Mouse (Mus musculus) limb, embryonic 13.5 days (tissue): Measurements from ENCODE around the gene Cercam. TPM values are rescaled to one million over a fixed set of nuclear protein-coding genes. Genes with fewer than 3 reads are reported as not detected.

ENCODE experiments used
- ATAC-seq: fragments of 200-750 bp; cut with Nextera tagmentation; 2 replicates; pipeline ENCODE4 v1.8.0; 2017; ENCODE audit warnings: low read depth, moderate number of reproducible peaks, moderate TSS enrichment; ENCODE audit not compliant: low FRiP score
- H3K27ac ChIP-seq: fragments of 300-500 bp; sonication (generic); 2 replicates; pipeline ENCODE4 v1.5.1; 2015; ENCODE audit warnings: inconsistent platforms, mild to moderate bottlenecking, moderate library complexity
- H3K27me3 ChIP-seq: fragments of 300-500 bp; sonication (generic); 2 replicates; pipeline ENCODE4 v1.6.1; 2015; ENCODE audit warnings: mild to moderate bottlenecking, inconsistent platforms
- H3K36me3 ChIP-seq: fragments of 300-500 bp; sonication (generic); 2 replicates; pipeline ENCODE4 v1.6.1; 2015; ENCODE audit warnings: inconsistent platforms, mild to moderate bottlenecking, moderate library complexity
- H3K4me1 ChIP-seq: fragments of 300-500 bp; sonication (generic); 2 replicates; pipeline ENCODE4 v1.6.1; 2015; ENCODE audit warnings: inconsistent platforms
- H3K4me2 ChIP-seq: fragments of 300-500 bp; sonication (generic); replicated peaks from 2 replicates; pipeline ENCODE4 v1.6.1; 2015; ENCODE audit warnings: inconsistent platforms, mild to moderate bottlenecking, moderate library complexity
- H3K4me3 ChIP-seq: fragments of 300-500 bp; sonication (generic); 2 replicates; pipeline ENCODE4 v1.5.1; 2015; ENCODE audit warnings: moderate library complexity, mild to moderate bottlenecking, inconsistent platforms
- H3K9ac ChIP-seq: fragments of 300-500 bp; sonication (generic); 2 replicates; pipeline ENCODE4 v1.6.1; 2015; ENCODE audit warnings: mild to moderate bottlenecking, inconsistent platforms
- H3K9me3 ChIP-seq: fragments of 300-500 bp; sonication (generic); 2 replicates; pipeline ENCODE4 v1.6.1; 2016; ENCODE audit warnings: inconsistent platforms
- WGBS: fragments of 180-500 bp; shearing (Covaris S2); methylation state at CpG from one replicate; pipeline ENCODE4 v1.1.7; 2015; 5-methylcytosine and 5-hydroxymethylcytosine counted together
- polyA plus RNA-seq: library from polyadenylated mRNA; unstranded; fragments of >200 nt; fragmentation: Nextera tagmentation; extraction: Ambion mirVana; gene quantifications from 2 replicates; pipeline ENCODE4 v1.2.1, GENCODE M21; 2015

Cercam gene
- polyA plus RNA-seq, 1 experiment from 2014 or later = 33.4 TPM

- ATAC-seq = no peak
- Histone ChIP-seq H3K4me2 (no peak overlapping the region), H3K27me3 (peaks cover 65% of the 10 kb centered on the region), H3K36me3 (peaks cover 49% of the 10 kb centered on the region), H3K27ac (no peak overlapping the region), H3K4me1 (peaks cover 12% of the 10 kb centered on the region), H3K9ac (no peak overlapping the region), H3K4me3 (no peak overlapping the region), H3K9me3 (no peaks in the 10 kb centered on the region)
- WGBS = 69% methylated on average over 9 of the region's 9 CpGs
Observed at GRCm38 (mm10) chr2:29843231-29844105, 25.5 kb upstream of the Cercam start.

GRCm38 (mm10) chr2:29844115-29844514 lies 24.8 kb upstream of the Cercam start:
- no peak overlapping the region for H3K4me2 ChIP-seq
- H3K27me3 ChIP-seq = peaks cover 71% of the 10 kb centered on the region
- no peak for ATAC-seq
- H3K4me3 ChIP-seq = no peak overlapping the region
- H3K9ac ChIP-seq = no peak overlapping the region
- peaks cover 43% of the 10 kb centered on the region for H3K36me3 ChIP-seq
- no peak overlapping the region for H3K27ac ChIP-seq
- WGBS = 72% methylated on average over 2 of the region's 2 CpGs
- peaks cover 12% of the 10 kb centered on the region for H3K4me1 ChIP-seq
- H3K9me3 ChIP-seq = no peaks in the 10 kb centered on the region

- Histone ChIP-seq H3K4me1 (peaks cover 12% of the 10 kb centered on the region), H3K9ac (no peak overlapping the region), H3K27ac (no peak overlapping the region), H3K9me3 (no peaks in the 10 kb centered on the region), H3K4me3 (no peak overlapping the region), H3K27me3 (peaks cover 74% of the 10 kb centered on the region), H3K36me3 (peaks cover 38% of the 10 kb centered on the region), H3K4me2 (no peak overlapping the region)
- WGBS = 16% methylated on average over 3 of the region's 3 CpGs
- no peak for ATAC-seq
Observed at GRCm38 (mm10) chr2:29844661-29845060, 24.3 kb upstream of the Cercam start.

- Histone ChIP-seq H3K9ac (peak overlapping the region; percentile 61), H3K4me1 (peaks cover 12% of the 10 kb centered on the region), H3K4me2 (peak overlapping the region; percentile 57), H3K27ac (no peak overlapping the region), H3K27me3 (peaks cover 74% of the 10 kb centered on the region), H3K9me3 (no peaks in the 10 kb centered on the region), H3K36me3 (peaks cover 34% of the 10 kb centered on the region), H3K4me3 (peak overlapping the region; percentile 33)
- no peak for ATAC-seq
- 7% methylated on average over 25 of the region's 25 CpGs for WGBS
Observed at GRCm38 (mm10) chr2:29845636-29846035, 23.3 kb upstream of the Cercam start.

- Histone ChIP-seq H3K4me1 (peaks cover 12% of the 10 kb centered on the region), H3K27ac (no peak overlapping the region), H3K4me3 (peak overlapping the region; percentile 33), H3K9me3 (no peaks in the 10 kb centered on the region), H3K9ac (peak overlapping the region; percentile 61), H3K27me3 (peaks cover 74% of the 10 kb centered on the region), H3K36me3 (peaks cover 33% of the 10 kb centered on the region), H3K4me2 (peak overlapping the region; percentile 57)
- 4% methylated on average over 47 of the region's 47 CpGs for WGBS
- no peak for ATAC-seq
Observed at GRCm38 (mm10) chr2:29846061-29846853, 22.7 kb upstream of the Cercam start.

- no peak for ATAC-seq
- peaks cover 74% of the 10 kb centered on the region for H3K27me3 ChIP-seq
- no peaks in the 10 kb centered on the region for H3K9me3 ChIP-seq
- no peak overlapping the region for H3K4me2 ChIP-seq
- H3K4me3 ChIP-seq = no peak overlapping the region
- no peak overlapping the region for H3K27ac ChIP-seq
- H3K9ac ChIP-seq = no peak overlapping the region
- peaks cover 26% of the 10 kb centered on the region for H3K36me3 ChIP-seq
- H3K4me1 ChIP-seq = peaks cover 12% of the 10 kb centered on the region
- WGBS = 40% methylated on average over 3 of the region's 3 CpGs
Observed at GRCm38 (mm10) chr2:29846911-29847310, 22.1 kb upstream of the Cercam start.

GRCm38 (mm10) chr2:29849041-29849440 lies 19.9 kb upstream of the Cercam start:
- ATAC-seq = no peak
- 79% methylated on average over 8 of the region's 8 CpGs for WGBS

GRCm38 (mm10) chr2:29849841-29850480 lies 19.0 kb upstream of the Cercam start:
- WGBS = 50% methylated on average over 5 of the region's 5 CpGs
- H3K4me2 ChIP-seq = no peak overlapping the region
- H3K36me3 ChIP-seq = no peaks in the 10 kb centered on the region
- no peak overlapping the region for H3K4me3 ChIP-seq
- no peak overlapping the region for H3K27ac ChIP-seq
- H3K9ac ChIP-seq = 0 out of 2 replicates have a peak overlapping the region, but pooled peaks have one; percentile 25
- peaks cover 12% of the 10 kb centered on the region for H3K4me1 ChIP-seq
- H3K27me3 ChIP-seq = peaks cover 44% of the 10 kb centered on the region
- ATAC-seq = no peak
- H3K9me3 ChIP-seq = no peaks in the 10 kb centered on the region

More at GRCm38 (mm10) chr2:29849041-29849440, 19.9 kb upstream of the Cercam start:
- no peak overlapping the region for H3K9ac ChIP-seq
- no peak overlapping the region for H3K27ac ChIP-seq
- no peak overlapping the region for H3K4me3 ChIP-seq
- peaks cover 53% of the 10 kb centered on the region for H3K27me3 ChIP-seq
- H3K9me3 ChIP-seq = no peaks in the 10 kb centered on the region
- peaks cover 12% of the 10 kb centered on the region for H3K4me1 ChIP-seq
- H3K36me3 ChIP-seq = peaks cover 5% of the 10 kb centered on the region; the same call in 1 of the 2 replicates
- no peak overlapping the region for H3K4me2 ChIP-seq

GRCm38 (mm10) chr2:29852957-29853485 lies 15.9 kb upstream of the Cercam start:
- no peak for ATAC-seq
- Histone ChIP-seq H3K9me3 (no peaks in the 10 kb centered on the region), H3K4me3 (no peak overlapping the region), H3K36me3 (no peaks in the 10 kb centered on the region), H3K27me3 (peaks cover 32% of the 10 kb centered on the region), H3K27ac (no peak overlapping the region), H3K4me1 (0 out of 2 replicates have a peak, but pooled peaks cover 5% of the 10 kb centered on the region), H3K9ac (no peak overlapping the region), H3K4me2 (no peak overlapping the region)
- WGBS = 57% methylated on average over 4 of the region's 4 CpGs

- H3K9me3 ChIP-seq = no peaks in the 10 kb centered on the region
- WGBS = 67% methylated on average over 5 of the region's 5 CpGs
- peaks cover 25% of the 10 kb centered on the region for H3K27me3 ChIP-seq
- 0 out of 2 replicates have a peak overlapping the region, but pooled peaks have one; percentile 7 for H3K4me2 ChIP-seq
- no peak overlapping the region for H3K4me3 ChIP-seq
- no peaks in the 10 kb centered on the region for H3K36me3 ChIP-seq
- 0 out of 2 replicates have a peak, but pooled peaks have one; percentile 44 for ATAC-seq
- H3K4me1 ChIP-seq = 0 out of 2 replicates have a peak, but pooled peaks cover 6% of the 10 kb centered on the region
- no peak overlapping the region for H3K9ac ChIP-seq
- H3K27ac ChIP-seq = no peak overlapping the region
Observed at GRCm38 (mm10) chr2:29853736-29854135, 15.2 kb upstream of the Cercam start.

- H3K9ac ChIP-seq = no peak overlapping the region
- H3K27ac ChIP-seq = no peak overlapping the region
- ATAC-seq = no peak
- 76% methylated on average over 10 of the region's 10 CpGs for WGBS
- no peak overlapping the region for H3K4me2 ChIP-seq
- H3K36me3 ChIP-seq = no peaks in the 10 kb centered on the region
- H3K4me1 ChIP-seq = 0 out of 2 replicates have a peak, but pooled peaks cover 6% of the 10 kb centered on the region
- no peak overlapping the region for H3K4me3 ChIP-seq
- peaks cover 19% of the 10 kb centered on the region for H3K27me3 ChIP-seq
- H3K9me3 ChIP-seq = no peaks in the 10 kb centered on the region
Observed at GRCm38 (mm10) chr2:29855585-29856210, 13.3 kb upstream of the Cercam start.
